Mouse (Mus musculus): ENCODE data around the gene Mrpl33. TPM values are rescaled to one million over a fixed set of nuclear protein-coding genes. Genes with fewer than 3 reads are reported as not detected.
"Not testable (repeated sequence)": the region's sequence is repeated elsewhere in the genome, so short reads cannot be mapped to it uniquely, and the experiment has no call there.

Gene Mrpl33
- polyA plus RNA-seq, 1 experiment from 2014 or later: 165 TPM

DNA sequence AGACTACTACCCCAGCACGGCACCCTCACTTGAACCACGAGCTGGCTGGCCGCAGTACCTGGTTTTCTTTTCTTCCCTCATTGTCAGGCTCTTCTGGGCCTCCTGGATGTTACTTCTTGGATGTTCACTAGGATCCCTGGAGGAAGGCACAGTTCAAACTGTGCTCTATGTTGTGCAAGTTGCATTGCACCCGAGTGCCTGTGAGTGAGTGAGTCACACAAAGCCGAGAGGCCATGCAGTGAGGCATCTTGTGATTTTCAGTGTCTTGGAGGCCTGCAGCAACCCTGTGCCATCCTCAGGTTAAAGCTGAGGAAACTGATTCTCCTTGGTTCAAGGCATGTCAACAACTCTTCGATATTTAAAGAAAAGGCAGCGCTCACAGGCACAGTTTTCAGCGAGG lies 31.8 kb downstream of the Mrpl33 start:
- Histone ChIP-seq H3K9me3 (ENCODE audit: low read length) (no peaks in the 10 kb centered on the region), H3K27ac (ENCODE audit: low read depth) (no peak overlapping the region), H3K9ac (replicated peaks) (no peak overlapping the region), H3K4me1 (ENCODE audit: insufficient read depth) (no peaks in the 10 kb centered on the region), H3K4me3 (ENCODE audit: low read depth, low read length) (no peak overlapping the region), H3K4me2 (ENCODE audit: low read depth, low read length) (no peak overlapping the region), H3K36me3 (replicated peaks; ENCODE audit: insufficient read depth, low read length) (peaks cover 3% of the 10 kb centered on the region; the same call in 1 of the 2 replicates), H3K27me3 (ENCODE audit: insufficient read depth, low read length) (no peaks in the 10 kb centered on the region)
- DNase-seq (no peak), ATAC-seq (no peak)
- TF ChIP-seq EP300 (IDR thresholded peaks at IDR 0.05; ENCODE audit: low read depth): no peak
- no peak for TF ChIP-seq CTCF (IDR thresholded peaks at IDR 0.05; ENCODE audit: low read depth)
- 82% methylated on average over 8 of the region's 8 CpGs for WGBS (ENCODE audit: insufficient replicate concordance)

DNA sequence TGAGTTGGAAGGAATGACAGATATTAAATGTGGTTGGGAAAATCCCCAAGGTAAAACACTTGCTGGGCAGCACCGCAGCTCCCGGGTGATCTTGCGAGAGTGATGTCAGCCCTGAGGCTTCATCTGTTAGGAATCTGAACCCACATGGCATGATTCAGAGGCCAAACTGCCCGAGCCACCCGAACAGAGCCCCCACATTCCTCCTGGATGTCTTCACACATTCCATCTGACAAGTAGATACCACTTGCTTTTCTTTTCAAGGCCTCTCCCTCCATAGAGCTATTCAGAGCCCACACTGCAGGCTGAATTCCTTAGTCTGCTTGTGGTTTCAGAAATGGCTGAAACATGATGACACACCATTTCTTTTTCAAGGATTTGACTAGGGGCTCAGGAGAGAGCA lies 33.3 kb downstream of the Mrpl33 start:
- Histone ChIP-seq H3K9ac (replicated peaks) (no peak overlapping the region), H3K4me2 (ENCODE audit: low read depth, low read length) (no peak overlapping the region), H3K27me3 (ENCODE audit: insufficient read depth, low read length) (no peaks in the 10 kb centered on the region), H3K36me3 (replicated peaks; ENCODE audit: insufficient read depth, low read length) (peaks cover 3% of the 10 kb centered on the region; the same call in 1 of the 2 replicates), H3K27ac (ENCODE audit: low read depth) (no peak overlapping the region), H3K4me1 (ENCODE audit: insufficient read depth) (no peaks in the 10 kb centered on the region), H3K9me3 (ENCODE audit: low read length) (no peaks in the 10 kb centered on the region), H3K4me3 (ENCODE audit: low read depth, low read length) (no peak overlapping the region)
- WGBS (ENCODE audit: insufficient replicate concordance): 74% methylated on average over 5 of the region's 5 CpGs
- TF ChIP-seq CTCF (IDR thresholded peaks at IDR 0.05; ENCODE audit: low read depth) (no peak), EP300 (IDR thresholded peaks at IDR 0.05; ENCODE audit: low read depth) (no peak)
- DNase-seq (no peak), ATAC-seq (no peak)

DNA sequence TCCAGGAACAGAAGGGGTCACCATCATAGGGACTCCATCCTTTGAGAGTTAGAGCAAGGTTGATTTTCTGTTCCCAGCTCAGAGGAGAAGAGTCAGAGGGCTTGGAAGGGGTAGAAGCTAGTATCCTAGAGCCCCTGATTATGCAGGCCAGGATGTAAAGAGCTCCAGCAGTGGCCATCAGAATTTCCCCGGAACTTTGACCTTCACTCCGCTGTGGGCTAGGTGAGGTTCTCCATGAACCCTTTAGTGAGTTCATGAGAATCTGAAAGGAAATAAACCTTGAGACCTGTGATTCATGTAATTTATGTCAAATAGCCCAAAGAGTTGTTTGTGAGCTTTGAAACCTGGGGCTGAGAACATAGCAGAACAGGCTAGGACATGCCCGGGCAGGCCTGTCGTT lies 34.4 kb downstream of the Mrpl33 start:
- not testable (repeated sequence) for H3K4me1 ChIP-seq (ENCODE audit: insufficient read depth); DNase-seq; H3K9ac ChIP-seq (replicated peaks); H3K4me2 ChIP-seq (ENCODE audit: low read depth, low read length); H3K36me3 ChIP-seq (replicated peaks; ENCODE audit: insufficient read depth, low read length); H3K27me3 ChIP-seq (ENCODE audit: insufficient read depth, low read length); ATAC-seq; H3K9me3 ChIP-seq (ENCODE audit: low read length); H3K4me3 ChIP-seq (ENCODE audit: low read depth, low read length); H3K27ac ChIP-seq (ENCODE audit: low read depth)
- WGBS (ENCODE audit: insufficient replicate concordance): 91% methylated on average over 4 of the region's 4 CpGs

DNA sequence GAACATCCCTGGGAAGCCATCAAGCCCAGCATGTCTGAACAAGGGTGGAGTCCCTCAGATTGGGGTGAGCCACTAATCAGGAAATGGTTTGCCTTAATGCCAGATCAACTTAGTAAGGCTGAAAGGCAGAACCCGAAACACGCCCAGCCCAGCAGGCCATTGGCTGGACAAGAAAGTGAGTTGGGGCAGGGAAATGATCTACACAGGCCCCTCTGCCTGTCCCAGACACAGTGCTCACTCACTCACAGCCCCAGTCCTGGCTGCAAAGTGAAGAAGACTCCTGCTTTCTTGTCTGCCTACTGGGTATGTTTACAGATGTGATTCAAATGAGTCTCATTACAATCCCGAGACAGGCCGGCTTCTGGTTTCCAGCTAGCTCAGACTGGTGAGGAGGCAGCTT lies 37.4 kb downstream of the Mrpl33 start:
- WGBS (ENCODE audit: insufficient replicate concordance): 75% methylated on average over 4 of the region's 4 CpGs
- no peak for ATAC-seq
- Histone ChIP-seq H3K4me3 (ENCODE audit: low read depth, low read length) (no peak overlapping the region), H3K4me2 (ENCODE audit: low read depth, low read length) (no peak overlapping the region), H3K9me3 (ENCODE audit: low read length) (no peaks in the 10 kb centered on the region), H3K27ac (ENCODE audit: low read depth) (no peak overlapping the region), H3K27me3 (ENCODE audit: insufficient read depth, low read length) (no peaks in the 10 kb centered on the region), H3K9ac (replicated peaks) (no peak overlapping the region), H3K4me1 (ENCODE audit: insufficient read depth) (no peaks in the 10 kb centered on the region), H3K36me3 (replicated peaks; ENCODE audit: insufficient read depth, low read length) (no peaks in the 10 kb centered on the region)
- no peak for DNase-seq
- TF ChIP-seq EP300 (IDR thresholded peaks at IDR 0.05; ENCODE audit: low read depth) (no peak), CTCF (IDR thresholded peaks at IDR 0.05; ENCODE audit: low read depth) (no peak)

DNA sequence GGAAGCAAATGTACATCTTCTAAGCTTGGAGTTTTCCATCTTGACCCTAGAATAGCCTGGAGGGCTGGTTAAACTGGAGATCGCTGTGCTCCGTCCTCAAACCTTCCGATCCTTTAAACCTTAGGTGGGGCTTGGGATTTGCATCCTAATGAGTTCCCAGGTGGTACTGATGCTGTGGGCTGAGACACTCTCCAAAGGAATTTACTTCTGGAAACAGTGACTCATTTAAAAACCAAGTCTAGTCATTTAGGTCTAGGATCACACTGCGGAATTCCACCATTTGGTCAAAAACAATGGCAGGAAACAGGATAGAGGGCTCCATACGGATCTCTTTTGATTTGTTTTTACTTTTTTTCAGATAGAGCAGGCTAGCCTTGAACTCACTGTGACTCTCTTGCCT lies 37.9 kb downstream of the Mrpl33 start:
- 84% methylated on average over 5 of the region's 5 CpGs for WGBS (ENCODE audit: insufficient replicate concordance)
- Histone ChIP-seq H3K9ac (replicated peaks) (no peak overlapping the region), H3K4me2 (ENCODE audit: low read depth, low read length) (no peak overlapping the region), H3K27me3 (ENCODE audit: insufficient read depth, low read length) (no peaks in the 10 kb centered on the region), H3K4me3 (ENCODE audit: low read depth, low read length) (no peak overlapping the region), H3K36me3 (replicated peaks; ENCODE audit: insufficient read depth, low read length) (no peaks in the 10 kb centered on the region), H3K9me3 (ENCODE audit: low read length) (no peaks in the 10 kb centered on the region), H3K27ac (ENCODE audit: low read depth) (no peak overlapping the region), H3K4me1 (ENCODE audit: insufficient read depth) (no peaks in the 10 kb centered on the region)
- ATAC-seq (no peak), DNase-seq (no peak)
- no peak for TF ChIP-seq EP300 (IDR thresholded peaks at IDR 0.05; ENCODE audit: low read depth)
- TF ChIP-seq CTCF (IDR thresholded peaks at IDR 0.05; ENCODE audit: low read depth): no peak

DNA sequence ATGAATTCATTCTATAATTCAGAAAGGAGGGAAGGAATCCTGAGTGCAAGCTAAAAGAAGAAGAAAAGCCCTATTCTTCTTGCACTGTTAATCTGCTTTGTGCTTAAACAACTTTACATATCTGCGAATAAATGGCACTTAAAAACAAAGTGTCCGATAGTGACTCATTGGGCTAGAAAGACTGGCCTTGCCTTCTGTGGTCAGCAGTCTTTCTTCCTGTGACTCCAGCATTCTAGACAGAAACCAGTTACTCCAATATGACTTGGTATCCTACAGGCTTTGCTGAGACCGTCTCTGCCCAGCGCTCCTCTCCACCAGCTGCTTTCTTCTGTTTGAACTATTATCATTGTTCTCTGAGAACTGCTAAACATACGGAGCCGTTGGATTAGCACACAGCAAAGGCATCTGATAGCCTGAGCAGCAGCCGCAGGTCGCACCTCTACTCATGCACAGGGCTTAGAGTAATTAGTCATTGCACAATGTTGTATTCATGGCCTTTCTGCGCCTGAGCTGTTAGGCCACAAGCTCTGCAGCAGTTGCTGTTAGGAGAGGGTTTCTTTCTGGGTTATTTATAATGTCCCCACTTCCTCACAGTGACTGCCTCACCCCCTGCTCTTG lies 40.0 kb downstream of the Mrpl33 start:
- DNase-seq (no peak), ATAC-seq (peak; percentile 35; the same call in 1 of the 2 replicates)
- Histone ChIP-seq H3K9me3 (ENCODE audit: low read length) (no peaks in the 10 kb centered on the region), H3K36me3 (replicated peaks; ENCODE audit: insufficient read depth, low read length) (no peaks in the 10 kb centered on the region; the same call in 1 of the 2 replicates), H3K27me3 (ENCODE audit: insufficient read depth, low read length) (no peaks in the 10 kb centered on the region), H3K27ac (ENCODE audit: low read depth) (no peak overlapping the region), H3K4me2 (ENCODE audit: low read depth, low read length) (no peak overlapping the region), H3K4me1 (ENCODE audit: insufficient read depth) (no peaks in the 10 kb centered on the region), H3K4me3 (ENCODE audit: low read depth, low read length) (no peak overlapping the region), H3K9ac (replicated peaks) (no peak overlapping the region)
- TF ChIP-seq EP300 (IDR thresholded peaks at IDR 0.05; ENCODE audit: low read depth) (no peak), CTCF (IDR thresholded peaks at IDR 0.05; ENCODE audit: low read depth) (no peak)
- WGBS (ENCODE audit: insufficient replicate concordance): 39% methylated on average over 9 of the region's 9 CpGs

DNA sequence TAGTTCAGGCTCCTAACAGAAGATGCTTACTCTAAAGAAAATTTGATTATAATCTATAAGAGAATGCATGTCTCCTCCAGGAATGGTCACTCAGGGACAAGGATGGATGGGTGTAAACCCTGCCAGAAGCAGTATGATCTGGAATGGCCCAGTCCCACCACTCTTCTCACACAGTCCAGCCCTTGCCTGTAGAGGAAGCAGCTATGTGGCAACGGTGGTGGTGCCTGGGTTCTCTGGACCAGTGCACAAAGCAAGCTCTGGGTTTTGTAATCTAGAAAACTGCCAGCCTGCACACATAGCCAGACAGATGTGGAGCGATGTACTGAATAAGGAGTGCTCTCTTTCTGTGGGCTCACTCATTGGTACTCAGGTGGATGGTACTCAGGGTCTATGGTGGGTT lies 43.8 kb downstream of the Mrpl33 start:
- H3K4me1 ChIP-seq (ENCODE audit: insufficient read depth): no peaks in the 10 kb centered on the region
- peaks cover 4% of the 10 kb centered on the region; the same call in 1 of the 2 replicates for H3K36me3 ChIP-seq (replicated peaks; ENCODE audit: insufficient read depth, low read length)
- H3K27ac ChIP-seq (ENCODE audit: low read depth): no peak overlapping the region
- ATAC-seq (no peak), DNase-seq (no peak)
- no peaks in the 10 kb centered on the region for H3K27me3 ChIP-seq (ENCODE audit: insufficient read depth, low read length)
- H3K4me3 ChIP-seq (ENCODE audit: low read depth, low read length): no peak overlapping the region
- TF ChIP-seq CTCF (IDR thresholded peaks at IDR 0.05; ENCODE audit: low read depth) (no peak), EP300 (IDR thresholded peaks at IDR 0.05; ENCODE audit: low read depth) (no peak)
- H3K9ac ChIP-seq (replicated peaks): no peak overlapping the region
- WGBS (ENCODE audit: insufficient replicate concordance): 72% methylated on average over 2 of the region's 2 CpGs
- H3K9me3 ChIP-seq (ENCODE audit: low read length): no peaks in the 10 kb centered on the region
- H3K4me2 ChIP-seq (ENCODE audit: low read depth, low read length): no peak overlapping the region

All from liver, postnatal 0 days (tissue).